Mouse (Mus musculus) cerebellum, adult 2 months (tissue): Measurements from ENCODE around the gene Palld.

Experiments used
- CTCF ChIP-seq: fragments of 200-500 bp; IDR thresholded peaks from 2 replicates; pipeline ENCODE4 v1.5.1; 2011; ENCODE audit warnings: low read depth, mild to moderate bottlenecking, control low read depth, low read length, moderate library complexity, borderline replicate concordance; ENCODE audit not compliant: insufficient read depth
- POLR2A ChIP-seq: fragments of 200-500 bp; IDR thresholded peaks from 2 replicates; pipeline ENCODE4 v1.6.1; 2011; ENCODE audit warnings: low read length, control low read depth, borderline replicate concordance; ENCODE audit not compliant: insufficient read depth

- no peak for TF ChIP-seq POLR2A
- TF ChIP-seq CTCF: no peak
Measured at GRCm38 (mm10) chr8:61775936-61776335, 126.6 kb downstream of the Palld start.
